Mouse (Mus musculus) monocyte, adult 5-6 weeks (primary cell): ENCODE measurements around the gene Clca4b. TPM values are rescaled to one million over a fixed set of nuclear protein-coding genes. Genes with fewer than 3 reads are reported as not detected.
"Not testable (repeated sequence)": the region's sequence is repeated elsewhere in the genome, so short reads cannot be mapped to it uniquely, and the experiment has no call there.

Experiments
- ATAC-seq: fragments of 153-309, 156-312 bp; replicated peaks from 2 replicates; pipeline ENCODE4 v1.8.0; 2017; ENCODE audit warnings: mild to moderate bottlenecking; ENCODE audit not compliant: low TSS enrichment, insufficient number of reproducible peaks, severe bottlenecking, poor library complexity, low FRiP score
- total RNA-seq: library from RNA; stranded (forward); fragments of 200-1000, 200-491, 200-594 nt; gene quantifications from 3 replicates; pipeline ENCODE4 v1.2.3, GENCODE M21; 2017

Clca4b gene
- total RNA-seq, result not detected in 3 replicates

DNA sequence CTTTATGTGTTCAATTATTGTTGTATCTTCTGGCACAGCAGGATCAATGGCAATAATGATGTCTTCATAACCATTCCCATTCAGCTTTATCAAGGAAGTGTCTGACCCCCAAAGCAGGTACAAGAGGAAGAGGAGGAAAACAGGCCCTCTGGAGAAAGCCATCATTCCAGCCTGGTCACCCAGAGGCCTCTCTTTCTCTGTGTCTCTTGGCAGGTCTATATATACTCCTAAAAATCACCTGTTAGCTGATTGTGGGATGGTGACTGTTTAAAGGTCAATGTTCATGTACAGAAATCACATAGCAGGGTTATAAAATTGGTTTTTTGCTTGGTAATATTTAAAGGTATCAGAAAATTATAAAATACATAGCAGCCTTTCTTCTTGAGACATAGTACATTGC is at the start of gene Clca4b:
Clca4b (minus strand) TSS at position 195 of the 400 bp plus-strand sequence.
- no peak for ATAC-seq

DNA sequence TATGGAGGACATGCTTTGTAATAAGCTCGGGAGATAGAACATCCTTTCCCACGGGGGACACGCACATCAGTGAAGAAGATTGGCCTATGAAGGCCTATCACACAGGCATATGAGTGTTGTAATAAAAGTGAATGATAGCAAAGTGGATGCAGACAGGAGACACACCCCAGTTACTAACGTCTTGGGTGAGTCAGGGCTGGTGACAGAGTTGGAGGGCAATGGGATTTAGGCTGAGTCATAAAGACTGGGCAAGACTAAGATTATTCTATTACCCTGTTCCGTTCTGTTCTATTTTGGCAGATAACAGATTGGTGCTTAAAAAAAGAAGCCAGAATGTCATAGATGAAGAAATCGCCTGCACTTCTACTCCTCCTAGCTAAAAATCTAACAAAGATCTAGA is 48.2 kb upstream of the Clca4b start:
- no peak for ATAC-seq

DNA sequence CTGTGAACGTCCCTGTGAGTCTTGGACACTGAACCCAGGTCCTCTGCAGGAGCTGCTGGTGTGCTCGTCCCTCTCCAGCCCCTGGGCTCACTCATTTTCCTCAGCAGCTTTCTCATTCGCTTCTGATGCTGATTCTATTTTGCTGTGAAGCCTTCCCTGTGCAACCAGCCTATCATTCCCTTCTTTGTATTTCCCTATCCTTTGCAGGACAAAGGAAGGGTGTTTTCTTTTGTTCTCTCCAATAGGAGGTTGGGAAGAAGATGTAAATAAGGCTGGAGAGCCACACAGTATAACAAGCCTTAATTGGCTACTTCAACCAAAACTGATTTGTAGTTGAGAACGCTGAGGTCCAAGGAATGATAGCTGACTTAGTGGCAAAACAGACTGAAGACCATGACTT is 45.3 kb upstream of the Clca4b start:
- ATAC-seq, result no peak

DNA sequence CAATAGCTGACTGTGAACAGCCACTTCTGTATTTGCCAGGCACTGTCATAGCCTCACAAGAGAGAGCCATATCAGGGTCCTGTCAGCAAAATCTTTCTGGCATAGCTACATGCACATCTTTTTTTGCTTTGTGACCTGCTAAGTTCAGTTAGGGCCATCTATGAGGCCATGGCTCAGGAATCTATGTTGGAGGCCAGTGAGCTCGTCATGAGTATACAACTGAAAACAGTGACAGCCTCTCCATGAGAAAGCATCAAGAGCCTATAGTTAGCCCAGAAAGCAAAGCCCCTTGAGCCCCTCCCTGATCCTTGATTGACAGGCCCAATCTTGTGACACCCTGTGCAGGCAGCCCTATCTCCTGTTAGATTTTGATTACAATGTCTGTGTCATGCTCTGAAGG is 43.8 kb upstream of the Clca4b start:
- no peak for ATAC-seq

- ATAC-seq, result no peak
Measured at GRCm38 (mm10) chr3:144974945-144975344, 42.6 kb upstream of the Clca4b start, which contains the start of gene Clca4a. Clca4a (minus strand) TSS chr3:144975045.

DNA sequence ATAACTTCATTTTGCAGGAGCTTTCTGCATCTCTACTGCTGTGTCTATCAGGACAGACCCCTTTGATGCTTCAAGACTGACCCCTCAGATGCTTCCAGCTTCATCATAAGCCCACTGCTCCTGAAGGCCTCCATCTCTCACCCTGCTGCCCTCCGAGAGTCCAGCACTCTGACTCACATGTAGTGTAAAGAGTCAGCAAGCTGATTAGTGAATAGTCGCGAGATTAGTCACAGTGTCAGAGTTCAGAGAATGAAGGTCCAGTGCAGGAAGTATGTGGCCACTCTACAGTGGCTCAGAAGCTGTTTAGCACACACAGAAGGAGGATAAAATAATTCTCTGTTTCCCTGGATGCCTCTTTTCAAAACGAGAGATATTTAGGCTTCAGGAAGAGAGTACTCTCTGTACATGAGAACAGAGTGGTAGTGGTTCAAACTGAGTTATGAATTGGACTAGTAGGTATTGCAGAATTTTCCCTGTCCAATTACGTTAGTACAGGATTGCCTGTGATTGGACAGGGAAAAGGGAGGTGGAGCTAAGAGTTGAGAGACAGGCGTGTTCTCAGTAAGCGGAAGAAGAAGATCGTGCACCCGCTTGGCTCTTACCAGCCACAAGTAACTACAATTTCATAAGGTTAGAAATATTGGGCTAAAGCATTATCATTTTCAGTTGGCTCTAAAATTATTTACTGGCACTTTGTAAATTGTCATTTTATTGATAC is 39.4 kb upstream of the Clca4b start:
- no peak for ATAC-seq

DNA sequence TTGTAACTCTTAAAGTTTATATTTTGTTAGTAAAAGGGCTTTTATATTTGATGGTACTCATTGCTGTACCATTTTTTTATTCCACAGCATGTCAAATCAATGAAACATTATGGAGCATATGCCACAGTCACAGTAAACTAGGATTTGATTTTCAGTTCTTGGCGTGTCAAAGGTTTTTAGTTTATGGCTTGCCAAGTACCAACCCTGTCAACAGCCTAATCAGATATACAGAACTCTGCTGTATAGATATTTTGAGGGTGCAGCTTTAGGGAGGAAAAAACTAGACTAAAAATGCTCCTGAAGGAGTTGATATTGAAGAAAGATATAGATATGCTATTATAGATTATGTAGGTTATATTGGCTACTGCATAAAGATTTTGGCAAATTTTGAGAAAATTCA is 37.4 kb upstream of the Clca4b start:
- no peak for ATAC-seq

GRCm38 (mm10) chr3:144966074-144966473 is 33.7 kb upstream of the Clca4b start:
- no peak for ATAC-seq

- ATAC-seq, result no peak
Measured at GRCm38 (mm10) chr3:144950829-144951228, 18.5 kb upstream of the Clca4b start.

GRCm38 (mm10) chr3:144947376-144947775 is 15.0 kb upstream of the Clca4b start:
- ATAC-seq, result not testable (repeated sequence)

GRCm38 (mm10) chr3:144933625-144934024 is 1.3 kb upstream of the Clca4b start:
- not testable (repeated sequence) for ATAC-seq

- no peak for ATAC-seq
Measured at GRCm38 (mm10) chr3:144933011-144933491, 722 bp upstream of the Clca4b start.

- no peak for ATAC-seq
Measured at GRCm38 (mm10) chr3:144914014-144914413, 18.3 kb downstream of the Clca4b start.

DNA sequence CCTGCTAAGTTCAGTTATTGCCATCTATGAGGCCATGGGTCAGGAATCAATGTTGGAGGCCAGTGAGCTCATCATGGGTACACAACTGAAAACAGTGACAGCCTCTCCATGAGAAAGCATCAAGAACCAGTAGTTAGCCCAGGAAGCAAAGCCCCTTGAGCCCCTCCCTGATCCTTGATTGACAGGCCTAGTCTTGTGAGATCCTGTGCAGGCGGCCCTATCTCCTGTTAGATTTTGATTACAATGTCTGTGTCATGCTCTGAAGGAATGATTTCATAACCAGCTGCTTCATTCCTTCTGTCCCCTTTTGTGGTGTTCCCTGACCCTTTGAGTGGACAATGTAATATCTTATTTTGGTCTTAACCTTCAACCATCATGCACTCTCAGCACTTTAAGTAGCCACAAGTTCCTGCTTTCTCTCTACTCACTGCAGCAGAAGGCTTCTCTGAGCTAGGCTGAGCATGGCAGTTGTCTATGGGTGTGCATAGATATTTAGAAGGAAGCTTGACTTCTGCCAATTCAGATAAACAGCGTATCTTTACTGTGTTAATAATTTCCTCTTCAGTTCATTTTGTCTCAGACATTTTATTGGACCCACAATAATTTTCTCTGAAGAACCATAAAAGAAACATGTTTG is 35.2 kb downstream of the Clca4b start:
- ATAC-seq, result no peak

DNA sequence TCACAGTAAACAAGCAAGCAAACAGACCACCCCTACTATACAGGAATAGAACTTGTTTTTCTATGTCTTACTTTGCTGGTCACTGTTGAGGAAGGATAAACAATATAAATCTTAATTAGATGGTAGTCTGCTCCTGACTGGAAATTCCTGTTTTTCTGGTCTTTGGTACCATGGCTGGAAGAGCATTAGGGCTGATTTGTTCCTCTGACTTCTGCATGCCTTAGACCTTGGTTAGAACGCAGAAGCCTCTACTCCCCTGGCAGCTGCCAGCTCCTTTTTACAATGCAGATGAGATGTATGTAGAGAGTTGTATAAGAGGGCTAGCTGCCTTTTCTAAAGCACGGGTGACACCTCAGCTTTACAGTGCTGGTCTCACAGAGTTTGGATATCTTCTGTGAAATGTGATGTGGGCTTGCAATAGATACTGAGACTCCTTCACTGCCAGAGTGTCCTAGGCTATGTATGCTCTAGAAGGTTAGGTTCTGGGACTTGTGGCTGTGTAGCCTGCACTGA is 42.0 kb downstream of the Clca4b start:
- ATAC-seq, result no peak

DNA sequence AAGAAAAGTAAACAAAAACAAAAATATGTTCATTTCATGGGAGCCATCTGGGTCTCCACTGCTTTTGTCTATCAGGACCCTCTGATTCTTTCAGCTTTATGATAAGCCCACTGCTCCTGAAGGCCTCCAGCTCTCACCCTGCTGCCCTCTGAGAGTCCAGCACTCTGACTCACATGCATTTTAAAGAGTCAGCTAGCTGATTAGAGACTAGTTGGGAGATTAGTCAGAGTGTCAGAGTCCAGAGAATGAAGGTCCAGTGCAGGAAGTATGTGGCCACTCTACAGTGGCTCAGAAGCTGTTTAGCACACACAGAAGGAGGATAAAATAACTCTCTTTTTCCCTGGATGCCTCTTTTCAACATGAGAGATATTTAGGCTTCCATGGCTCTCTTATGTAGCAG is 45.4 kb downstream of the Clca4b start:
- ATAC-seq, result no peak

DNA sequence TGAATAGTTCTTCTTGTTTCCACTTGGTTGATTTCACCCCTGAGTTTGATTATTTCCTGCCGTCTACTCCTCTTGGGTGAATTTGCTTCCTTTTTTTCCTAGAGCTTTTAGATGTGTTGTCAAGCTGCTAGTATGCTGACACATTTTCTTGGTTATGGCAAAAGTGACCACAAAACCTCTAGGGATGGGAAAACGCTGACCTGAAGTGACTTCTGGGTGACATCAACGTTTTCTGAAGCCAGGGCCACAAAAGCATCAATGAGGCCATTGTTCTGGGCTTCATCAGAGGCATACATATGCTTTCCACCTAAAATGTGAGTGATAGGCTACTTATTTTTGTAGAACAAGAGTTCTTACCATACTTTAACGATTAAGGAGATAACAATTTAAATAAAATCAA is 60.3 kb downstream of the Clca4b start:
- not testable (repeated sequence) for ATAC-seq
